Mouse (Mus musculus) liver, embryonic 16.5 days (tissue): ENCODE measurements at regions not wholly inside any gene's neighbourhood (a gene's known extent, or its start where the extent isn't known, plus 50 kb on each side); places are given as distances from the start of the nearest gene placed in this dataset.

ENCODE experiments used
- ATAC-seq: fragments of 200-750 bp; cut with Nextera tagmentation; 2 replicates; pipeline ENCODE4 v1.8.0; 2017; ENCODE audit warnings: low read depth, mild to moderate bottlenecking, moderate number of reproducible peaks, moderate library complexity
- H3K27ac ChIP-seq: fragments of 300-500 bp; sonication (generic); 2 replicates; pipeline ENCODE4 v1.5.1; 2014; ENCODE audit warnings: mild to moderate bottlenecking, low read length
- H3K27me3 ChIP-seq: fragments of 300-500 bp; sonication (generic); 2 replicates; pipeline ENCODE4 v1.6.1; 2014; ENCODE audit warnings: low read depth, low read length, mixed read lengths; ENCODE audit not compliant: control insufficient read depth, insufficient read depth
- H3K36me3 ChIP-seq: fragments of 300-500 bp; sonication (generic); 2 replicates; pipeline ENCODE4 v1.6.1; 2014; ENCODE audit warnings: mild to moderate bottlenecking; ENCODE audit not compliant: control insufficient read depth, insufficient read depth
- H3K4me1 ChIP-seq: fragments of 300-500 bp; sonication (generic); 2 replicates; pipeline ENCODE4 v1.6.1; 2014; ENCODE audit warnings: low read depth, low read length, mixed read lengths; ENCODE audit not compliant: control insufficient read depth
- H3K4me2 ChIP-seq: fragments of 300-500 bp; sonication (generic); 2 replicates; pipeline ENCODE4 v1.6.1; 2014; ENCODE audit warnings: low read depth, low read length, mixed read lengths
- H3K4me3 ChIP-seq: fragments of 300-500 bp; sonication (generic); 2 replicates; pipeline ENCODE4 v1.5.1; 2014; ENCODE audit warnings: low read depth, mild to moderate bottlenecking, low read length
- H3K9ac ChIP-seq: fragments of 300-500 bp; sonication (generic); 2 replicates; pipeline ENCODE4 v1.6.1; 2014; ENCODE audit warnings: low read depth, low read length
- H3K9me3 ChIP-seq: fragments of 300-500 bp; sonication (generic); replicated peaks from 2 replicates; pipeline ENCODE4 v1.6.1; 2016; ENCODE audit warnings: low read length; ENCODE audit not compliant: control insufficient read depth
- WGBS: fragments of 180-500 bp; shearing (Covaris S2); extraction: QIAGEN DNeasy Blood & Tissue Kit; methylation state at CpG from one replicate; pipeline ENCODE4 v1.1.7; 2014; ENCODE audit not compliant: insufficient replicate concordance; 5-methylcytosine and 5-hydroxymethylcytosine counted together

DNA sequence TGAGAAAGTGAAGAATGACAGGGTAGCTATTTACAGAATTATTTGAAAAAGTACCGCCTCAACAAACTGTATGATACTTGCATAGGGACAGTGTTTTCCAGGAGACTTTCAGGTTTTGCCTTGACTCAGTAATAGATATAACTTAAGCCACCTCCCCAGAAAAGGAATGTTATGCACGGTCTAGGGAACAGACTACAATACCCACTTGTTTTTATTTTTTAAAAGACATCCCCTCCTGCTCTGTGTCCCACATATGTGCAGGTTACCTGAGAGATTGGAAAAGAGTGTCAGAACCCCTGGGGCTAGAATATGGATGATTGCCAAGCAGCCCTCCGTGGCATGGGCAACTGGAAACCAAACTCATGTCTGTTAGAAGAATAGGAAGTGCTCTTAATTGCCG is 137.2 kb upstream of the Hmgn3 start:
- WGBS: 52% methylated on average over 4 of the region's 4 CpGs
- Histone ChIP-seq H3K27ac (no peak overlapping the region), H3K4me1 (no peaks in the 10 kb centered on the region), H3K27me3 (no peaks in the 10 kb centered on the region), H3K9ac (no peak overlapping the region), H3K9me3 (no peaks in the 10 kb centered on the region), H3K4me2 (no peak overlapping the region), H3K4me3 (no peak overlapping the region), H3K36me3 (no peaks in the 10 kb centered on the region)
- ATAC-seq: no peak

DNA sequence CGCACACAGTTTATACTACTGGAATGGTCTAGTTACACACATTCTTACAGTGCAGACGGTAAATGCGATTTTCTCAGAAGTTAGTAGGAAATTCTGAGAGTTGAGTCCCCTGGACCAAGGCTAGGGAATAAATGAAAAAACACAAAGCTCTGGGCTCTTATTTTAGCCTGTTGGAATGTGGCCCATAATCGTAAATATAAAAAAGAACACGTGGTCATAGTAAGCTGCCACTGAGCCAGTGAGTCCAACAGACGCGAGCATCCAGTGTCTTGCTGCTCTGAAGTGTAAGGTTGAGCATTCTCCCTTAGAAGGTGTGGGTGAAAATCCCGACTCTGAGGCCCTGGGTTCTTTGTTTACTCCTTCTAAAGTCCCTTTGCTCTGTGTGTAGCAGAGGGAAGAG is 136.8 kb upstream of the Hmgn3 start:
- ATAC-seq: no peak
- Histone ChIP-seq H3K4me2 (no peak overlapping the region), H3K27me3 (no peaks in the 10 kb centered on the region), H3K36me3 (no peaks in the 10 kb centered on the region), H3K4me1 (no peaks in the 10 kb centered on the region), H3K27ac (no peak overlapping the region), H3K4me3 (no peak overlapping the region), H3K9ac (no peak overlapping the region), H3K9me3 (no peaks in the 10 kb centered on the region)
- WGBS: 60% methylated on average over 8 of the region's 8 CpGs

DNA sequence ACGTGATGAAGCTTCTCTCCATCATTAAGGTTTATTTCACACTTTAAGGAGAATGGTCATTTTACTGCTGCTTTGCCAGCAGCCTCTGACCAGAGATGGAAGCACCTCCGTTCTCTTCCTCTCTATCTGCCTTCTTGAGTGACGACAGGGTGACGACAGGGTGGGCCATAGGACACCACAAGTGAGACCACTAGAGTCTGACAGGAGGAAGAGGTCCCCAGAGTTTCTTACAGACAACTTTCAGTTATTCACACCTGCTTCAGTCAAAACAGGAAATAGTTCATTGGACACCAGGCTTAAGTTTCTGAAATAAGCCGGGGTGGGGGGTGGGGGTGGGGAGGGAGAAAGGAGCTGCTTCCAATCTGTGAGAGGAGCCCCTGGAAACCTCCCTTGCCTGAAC is 131.3 kb upstream of the Hmgn3 start:
- Histone ChIP-seq H3K9ac (no peak overlapping the region), H3K4me1 (no peaks in the 10 kb centered on the region), H3K27ac (no peak overlapping the region), H3K9me3 (no peaks in the 10 kb centered on the region), H3K4me2 (no peak overlapping the region), H3K27me3 (no peaks in the 10 kb centered on the region), H3K4me3 (no peak overlapping the region), H3K36me3 (no peaks in the 10 kb centered on the region)
- 27% methylated on average over 5 of the region's 5 CpGs for WGBS
- ATAC-seq: no peak

DNA sequence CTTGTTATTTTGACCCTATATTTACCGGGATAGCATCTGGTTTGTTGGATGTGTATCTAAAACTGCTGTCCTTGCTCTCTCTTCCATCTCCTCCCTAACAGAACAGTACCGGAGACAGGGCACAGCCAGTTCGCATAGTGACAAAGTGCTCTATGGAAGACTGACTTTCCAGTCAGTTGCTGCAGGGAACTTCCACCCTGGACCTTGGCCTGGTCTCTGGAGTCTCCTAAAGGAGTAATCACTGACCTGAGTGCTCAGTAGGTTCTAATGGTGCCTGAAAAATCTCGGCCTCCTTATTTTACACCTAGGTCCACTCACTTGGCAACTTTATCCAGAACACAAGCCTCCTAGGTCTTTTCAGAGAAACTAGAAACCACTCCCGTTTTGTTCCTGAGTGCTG is 130.9 kb upstream of the Hmgn3 start:
- no peak overlapping the region for H3K4me2 ChIP-seq
- H3K4me3 ChIP-seq: no peak overlapping the region
- H3K27ac ChIP-seq: no peak overlapping the region
- no peaks in the 10 kb centered on the region for H3K9me3 ChIP-seq
- no peaks in the 10 kb centered on the region for H3K27me3 ChIP-seq
- H3K9ac ChIP-seq: no peak overlapping the region
- 60% methylated on average over 5 of the region's 5 CpGs for WGBS
- H3K36me3 ChIP-seq: no peaks in the 10 kb centered on the region
- H3K4me1 ChIP-seq: no peaks in the 10 kb centered on the region
- ATAC-seq: no peak

GRCm38 (mm10) chr9:83276291-83276690 is 129.8 kb upstream of the Hmgn3 start:
- no peak overlapping the region for H3K4me3 ChIP-seq

GRCm38 (mm10) chr9:83273361-83273975 is 127.0 kb upstream of the Hmgn3 start:
- H3K9ac ChIP-seq: no peak overlapping the region
- H3K27me3 ChIP-seq: no peaks in the 10 kb centered on the region
- no peaks in the 10 kb centered on the region for H3K36me3 ChIP-seq
- no peaks in the 10 kb centered on the region for H3K9me3 ChIP-seq
- H3K4me3 ChIP-seq: no peak overlapping the region
- no peak overlapping the region for H3K4me2 ChIP-seq
- no peaks in the 10 kb centered on the region for H3K4me1 ChIP-seq
- no peak for ATAC-seq
- 65% methylated on average over 9 of the region's 9 CpGs for WGBS
- no peak overlapping the region for H3K27ac ChIP-seq

More at GRCm38 (mm10) chr9:83276291-83276690, 129.8 kb upstream of the Hmgn3 start:
- Histone ChIP-seq H3K9me3 (no peaks in the 10 kb centered on the region), H3K9ac (no peak overlapping the region), H3K36me3 (no peaks in the 10 kb centered on the region), H3K27ac (no peak overlapping the region), H3K4me1 (no peaks in the 10 kb centered on the region), H3K27me3 (no peaks in the 10 kb centered on the region), H3K4me2 (no peak overlapping the region)
- no peak for ATAC-seq
- WGBS: 66% methylated on average over 5 of the region's 5 CpGs

DNA sequence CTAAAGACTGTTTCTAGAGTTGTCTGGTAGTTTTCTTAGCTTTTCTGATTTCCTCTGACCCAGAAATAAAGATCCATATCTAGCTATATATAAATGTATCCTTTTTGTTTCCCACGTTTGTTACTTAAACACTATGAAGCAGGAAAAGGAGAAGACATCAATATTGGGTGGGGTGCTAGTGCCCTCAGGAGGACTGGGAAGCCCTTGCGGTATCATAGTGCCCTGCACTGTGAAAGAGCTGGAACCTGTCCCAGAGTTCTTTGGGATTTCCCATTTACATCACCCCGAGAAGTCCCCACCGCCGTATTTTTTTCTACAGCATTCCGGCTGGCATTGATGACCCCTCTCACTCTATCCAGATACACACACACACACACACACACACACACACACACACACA is 119.3 kb upstream of the Hmgn3 start:
- H3K27me3 ChIP-seq: no peaks in the 10 kb centered on the region
- 67% methylated on average over 6 of the region's 6 CpGs for WGBS
- H3K36me3 ChIP-seq: no peaks in the 10 kb centered on the region
- H3K4me2 ChIP-seq: no peak overlapping the region
- H3K27ac ChIP-seq: no peak overlapping the region
- no peaks in the 10 kb centered on the region for H3K4me1 ChIP-seq
- H3K9me3 ChIP-seq: no peaks in the 10 kb centered on the region
- no peak overlapping the region for H3K9ac ChIP-seq
- no peak for ATAC-seq
- no peak overlapping the region for H3K4me3 ChIP-seq

DNA sequence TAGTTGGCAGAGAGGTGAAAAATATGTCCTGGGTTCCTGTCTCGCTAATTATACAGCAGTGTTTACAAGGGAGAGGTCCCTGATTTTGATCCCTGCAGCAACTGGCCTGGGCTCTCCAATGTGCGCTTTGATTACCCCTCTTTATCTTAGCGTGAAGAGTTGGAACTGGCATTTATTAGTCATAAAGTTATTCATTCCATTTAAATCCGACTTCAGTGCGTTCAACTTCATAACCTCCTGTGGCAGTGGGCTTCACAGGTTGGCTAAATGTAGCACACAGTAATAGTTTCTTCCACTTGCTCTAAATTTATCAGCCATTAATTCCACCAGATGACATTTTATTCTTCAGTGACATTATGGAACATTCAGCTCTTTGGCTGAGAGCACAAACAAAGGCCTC is 113.0 kb upstream of the Hmgn3 start:
- H3K36me3 ChIP-seq: no peaks in the 10 kb centered on the region
- 56% methylated on average over 5 of the region's 5 CpGs for WGBS
- no peak overlapping the region for H3K9ac ChIP-seq
- no peak overlapping the region for H3K27ac ChIP-seq
- no peaks in the 10 kb centered on the region for H3K9me3 ChIP-seq
- H3K4me3 ChIP-seq: no peak overlapping the region
- H3K27me3 ChIP-seq: no peaks in the 10 kb centered on the region
- ATAC-seq: no peak
- H3K4me1 ChIP-seq: no peaks in the 10 kb centered on the region
- H3K4me2 ChIP-seq: no peak overlapping the region

GRCm38 (mm10) chr9:83258986-83259385 is 112.5 kb upstream of the Hmgn3 start:
- Histone ChIP-seq H3K36me3 (no peaks in the 10 kb centered on the region), H3K27me3 (no peaks in the 10 kb centered on the region), H3K27ac (no peak overlapping the region), H3K4me1 (no peaks in the 10 kb centered on the region), H3K4me3 (no peak overlapping the region), H3K9ac (no peak overlapping the region), H3K4me2 (no peak overlapping the region), H3K9me3 (no peaks in the 10 kb centered on the region)
- ATAC-seq: no peak
- WGBS: 52% methylated on average over 3 of the region's 3 CpGs
